Mouse (Mus musculus): ENCODE measurements at regions not wholly inside any gene's neighbourhood (a gene's known extent, or its start where the extent isn't known, plus 50 kb on each side); places are given as distances from the start of the nearest gene placed in this dataset.

- no peak for DNase-seq (ENCODE audit: low spot score in 2 of 2)
Measured at GRCm38 (mm10) chr9:47432715-47433114, 97.3 kb upstream of the Cadm1 start.

DNA sequence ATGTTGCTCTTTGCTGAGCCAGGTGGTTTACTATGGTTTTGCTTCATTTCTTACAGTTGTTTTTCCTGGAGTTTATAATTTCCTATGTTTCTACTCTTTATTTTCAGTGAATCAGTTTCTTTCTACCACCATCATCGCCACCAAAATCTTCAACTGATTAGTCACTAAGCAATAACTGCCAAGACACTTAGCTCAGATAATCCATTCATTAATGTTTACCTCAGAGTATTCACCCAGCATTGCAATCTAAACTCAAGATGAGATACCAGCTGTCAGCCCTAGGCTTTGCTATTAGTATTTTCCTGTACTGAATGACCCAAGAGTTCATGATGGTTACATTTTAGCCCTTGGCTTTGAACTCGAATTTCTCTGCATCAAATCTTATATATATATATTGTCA lies 96.8 kb upstream of the Cadm1 start:
- DNase-seq (ENCODE audit: low spot score in 2 of 2), result no peak

DNA sequence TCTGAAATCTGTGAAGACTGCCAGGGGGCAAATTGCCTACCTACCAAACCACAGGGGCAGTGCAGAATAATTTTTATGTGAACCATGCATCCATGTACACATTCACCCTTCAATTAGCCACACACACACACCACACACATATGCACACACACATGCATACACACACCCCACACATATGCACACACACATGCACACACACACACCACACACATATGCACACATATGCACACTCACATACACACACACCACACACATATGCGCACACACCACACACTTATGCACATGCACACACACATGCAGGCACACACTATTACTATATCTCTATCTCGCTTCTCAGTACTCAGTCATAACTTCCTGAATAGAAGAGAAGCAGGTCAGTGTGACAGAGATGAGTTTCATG lies 95.9 kb upstream of the Cadm1 start:
- no peak for DNase-seq (ENCODE audit: low spot score in 2 of 2)

DNA sequence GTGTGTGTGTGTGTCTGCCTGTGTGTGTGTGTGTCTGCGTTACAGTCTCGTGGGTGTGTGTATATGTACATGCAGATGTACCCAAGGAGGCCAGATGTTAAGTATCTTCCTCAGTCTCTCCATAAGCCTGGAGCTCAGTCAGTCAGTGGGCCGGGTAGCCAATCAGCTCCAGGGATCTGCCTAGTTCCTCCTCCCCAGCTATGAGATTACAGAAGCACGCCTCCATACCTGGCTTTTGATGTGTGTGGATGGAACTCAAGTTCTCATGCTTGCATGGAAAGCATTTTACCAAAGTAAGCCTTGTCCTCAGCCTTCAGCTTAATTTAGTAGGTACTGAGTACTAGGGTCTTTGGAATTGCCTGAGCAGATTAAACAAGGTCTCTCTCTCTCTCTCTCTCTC lies 91.0 kb upstream of the Cadm1 start:
- DNase-seq (ENCODE audit: low spot score in 2 of 2), result no peak

- DNase-seq (ENCODE audit: low spot score in 2 of 2), result no peak
Measured at GRCm38 (mm10) chr9:47439506-47439905, 90.5 kb upstream of the Cadm1 start.

DNA sequence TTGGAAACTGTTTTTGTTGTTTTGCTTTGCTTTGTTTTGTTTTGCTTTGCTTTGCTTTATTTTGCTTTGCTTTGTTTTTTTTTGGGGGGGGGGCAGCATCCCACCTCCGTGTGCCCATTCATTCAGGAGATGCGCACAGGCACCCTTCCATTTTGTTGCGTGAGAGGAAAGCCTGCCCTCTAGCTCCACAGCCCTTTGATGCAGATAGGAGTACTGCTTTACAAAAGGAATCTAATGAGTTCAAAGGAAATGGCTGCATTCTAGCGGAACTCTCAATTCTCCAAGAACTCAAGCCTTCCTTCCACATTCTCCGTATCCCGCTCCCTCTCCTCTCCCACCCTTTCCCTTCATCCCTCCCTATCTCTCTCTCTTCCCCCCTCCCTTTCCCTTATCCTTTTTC lies 89.8 kb upstream of the Cadm1 start:
- DNase-seq (ENCODE audit: low spot score in 2 of 2), result no peak

GRCm38 (mm10) chr9:47441155-47441554 lies 88.8 kb upstream of the Cadm1 start:
- no peak for DNase-seq (ENCODE audit: low spot score in 2 of 2)

DNA sequence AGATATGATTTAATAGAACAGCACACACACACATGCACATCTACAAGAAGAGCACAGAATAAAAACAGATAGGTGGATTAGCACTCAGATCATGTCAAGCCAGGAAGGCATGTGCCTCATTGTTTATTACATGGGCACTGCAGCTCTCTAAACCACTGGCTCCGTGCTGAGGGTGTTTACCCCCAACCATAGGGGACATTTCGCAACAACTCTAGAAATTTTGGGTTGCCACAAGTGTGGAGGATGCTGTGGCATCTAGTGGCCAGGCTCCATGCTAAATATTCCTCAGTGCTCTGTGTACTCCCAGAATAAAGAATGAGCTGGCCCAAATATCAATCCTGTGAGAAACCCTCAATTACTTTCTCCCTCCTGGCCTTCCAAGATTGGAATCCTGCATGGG lies 85.8 kb upstream of the Cadm1 start:
- no peak for DNase-seq (ENCODE audit: low spot score in 2 of 2)

DNA sequence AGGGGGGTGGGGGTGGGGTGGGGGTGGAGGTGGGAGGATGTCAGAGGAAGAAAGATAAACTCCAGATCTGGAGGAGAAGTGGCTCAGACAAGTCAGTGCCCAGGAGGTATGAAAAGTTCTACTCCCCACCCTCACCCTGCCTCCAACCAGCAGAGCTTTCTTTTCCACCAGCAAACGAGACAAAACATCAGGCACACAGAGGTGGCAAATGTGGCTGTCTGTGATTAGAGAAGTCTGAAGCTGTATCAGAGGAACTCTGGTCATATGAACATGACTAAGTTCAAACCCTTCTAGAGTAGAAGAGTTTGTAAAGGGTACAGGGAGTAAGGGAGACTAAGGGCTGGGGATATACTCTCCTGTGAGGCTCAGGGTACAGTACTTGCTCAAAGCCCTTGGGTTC lies 85.2 kb upstream of the Cadm1 start:
- no peak for DNase-seq (ENCODE audit: low spot score in 2 of 2)

DNA sequence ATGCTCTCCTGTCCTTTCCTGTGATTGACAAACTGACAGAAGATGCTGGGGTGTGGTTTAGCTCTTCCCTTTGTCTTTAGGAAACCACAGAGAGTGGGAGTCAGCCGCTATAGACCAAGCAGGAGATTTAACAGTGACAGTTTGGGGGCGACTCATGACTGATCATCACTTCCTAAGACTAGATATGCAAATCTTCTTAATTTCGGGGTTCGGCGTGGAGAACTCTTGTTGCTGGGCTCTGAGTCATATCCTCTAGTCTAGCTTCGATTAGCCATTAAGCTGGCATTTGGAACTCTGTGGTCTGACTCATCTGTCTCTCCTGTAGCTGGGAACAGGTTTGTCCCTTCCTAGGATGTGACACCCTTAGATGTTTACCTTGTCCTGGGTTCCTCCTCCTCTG lies 84.6 kb upstream of the Cadm1 start:
- DNase-seq (ENCODE audit: low spot score in 2 of 2), result no peak

GRCm38 (mm10) chr9:47452752-47453151 lies 77.2 kb upstream of the Cadm1 start:
- no peak for DNase-seq (ENCODE audit: low spot score in 2 of 2)

DNA sequence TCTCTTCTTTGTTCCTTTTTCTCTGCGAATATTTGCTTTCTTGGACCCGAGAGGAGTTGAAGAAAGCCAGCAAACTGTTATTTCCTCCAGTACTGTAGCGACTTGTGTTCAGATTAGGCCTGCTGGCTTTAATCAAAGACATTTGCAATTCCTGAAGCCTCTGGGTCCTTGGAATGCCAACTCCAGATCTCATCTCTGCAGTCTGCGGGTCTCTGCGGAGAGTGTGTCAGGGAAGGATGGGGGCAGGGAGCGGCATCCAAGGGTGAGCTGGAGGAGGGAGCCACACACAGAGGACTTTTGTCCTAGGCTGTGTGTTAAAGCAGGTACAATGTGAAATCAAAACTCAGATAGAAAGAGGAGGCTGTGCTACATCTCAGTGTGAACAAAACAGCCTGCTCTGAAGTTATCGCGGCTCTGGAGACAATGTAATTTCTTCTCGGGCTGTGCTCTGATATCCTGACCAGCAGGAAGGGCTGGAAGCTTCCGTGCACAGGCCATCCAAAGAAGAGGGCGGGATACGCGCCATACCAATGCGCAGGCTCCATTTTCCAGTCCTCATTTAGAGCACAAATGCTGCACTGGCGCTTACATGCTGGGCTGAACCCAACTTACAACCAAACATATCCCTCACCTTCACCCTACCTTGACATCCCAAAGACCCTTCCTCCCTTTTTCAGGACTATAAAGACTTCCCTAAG lies 71.1 kb upstream of the Cadm1 start:
- no peak for DNase-seq (ENCODE audit: low spot score in 2 of 2)

- no peak for DNase-seq (ENCODE audit: low spot score in 2 of 2)
Measured at GRCm38 (mm10) chr9:47459461-47460049, 70.4 kb upstream of the Cadm1 start.

DNA sequence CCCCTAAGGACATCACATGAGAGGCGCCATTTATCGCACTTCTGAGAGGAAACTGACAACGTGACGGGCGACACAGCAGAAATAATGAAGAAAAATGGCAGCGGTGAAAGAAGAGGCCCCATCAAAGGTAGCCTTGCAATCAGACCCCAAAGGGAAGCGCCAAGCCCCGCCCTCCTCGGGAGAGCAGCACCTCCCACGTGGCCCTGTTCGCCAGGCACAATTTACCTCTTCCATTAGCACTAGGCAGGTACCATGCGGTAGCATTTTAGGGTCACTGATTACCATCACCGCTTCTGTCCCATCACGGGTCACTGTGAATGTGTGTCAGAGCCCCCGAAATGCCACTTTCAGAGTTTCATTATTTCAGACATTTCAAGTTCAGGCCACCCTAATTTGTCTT lies 69.7 kb upstream of the Cadm1 start:
- DNase-seq (ENCODE audit: low spot score in 2 of 2), result no peak

- DNase-seq (ENCODE audit: low spot score in 2 of 2), result no peak
Measured at GRCm38 (mm10) chr9:47461915-47462314, 68.1 kb upstream of the Cadm1 start.

DNA sequence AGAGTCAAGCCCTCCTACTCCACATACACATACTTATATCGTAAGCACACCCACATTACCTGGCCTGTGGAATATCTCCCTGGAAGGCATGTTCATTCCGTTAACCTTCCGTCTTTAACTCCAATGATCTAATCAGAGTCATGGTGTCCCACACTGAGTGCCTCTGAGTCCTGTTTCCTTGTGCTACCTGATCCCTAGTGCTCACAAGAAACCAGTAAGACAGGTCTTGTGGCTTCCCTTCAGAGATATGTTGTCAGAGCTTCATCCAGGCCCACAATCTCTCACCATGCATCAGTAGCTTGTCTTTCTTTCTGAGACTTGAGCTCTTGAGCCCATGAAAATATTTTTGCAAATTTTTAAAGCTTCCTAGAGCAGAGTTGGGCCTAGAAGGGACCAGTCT lies 63.2 kb upstream of the Cadm1 start:
- no peak for DNase-seq (ENCODE audit: low spot score in 2 of 2)

GRCm38 (mm10) chr9:47467815-47468214 lies 62.2 kb upstream of the Cadm1 start:
- DNase-seq (ENCODE audit: low spot score in 2 of 2), result no peak

- no peak for DNase-seq (ENCODE audit: low spot score in 2 of 2)
Measured at GRCm38 (mm10) chr9:47469576-47469975, 60.4 kb upstream of the Cadm1 start.

DNA sequence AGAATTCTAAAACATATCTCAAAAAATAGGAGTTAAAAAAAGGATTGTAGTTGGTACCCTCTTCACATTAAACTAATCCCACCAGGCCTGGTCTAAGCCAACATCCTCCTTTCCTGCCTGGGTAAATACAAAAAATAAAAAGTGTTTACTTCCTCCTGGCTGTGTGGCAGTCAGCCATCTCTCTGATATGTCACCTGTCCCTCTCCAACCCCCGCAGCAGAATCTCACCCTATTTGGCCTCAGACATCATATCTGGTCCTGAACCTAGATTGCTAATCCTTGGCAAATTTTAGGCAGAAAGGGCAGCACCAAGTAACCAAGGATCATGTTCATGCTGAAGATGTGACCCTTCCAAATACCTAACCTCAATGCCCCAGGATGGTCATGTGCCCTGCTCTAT lies 59.2 kb upstream of the Cadm1 start:
- no peak for DNase-seq (ENCODE audit: low spot score in 2 of 2)

DNA sequence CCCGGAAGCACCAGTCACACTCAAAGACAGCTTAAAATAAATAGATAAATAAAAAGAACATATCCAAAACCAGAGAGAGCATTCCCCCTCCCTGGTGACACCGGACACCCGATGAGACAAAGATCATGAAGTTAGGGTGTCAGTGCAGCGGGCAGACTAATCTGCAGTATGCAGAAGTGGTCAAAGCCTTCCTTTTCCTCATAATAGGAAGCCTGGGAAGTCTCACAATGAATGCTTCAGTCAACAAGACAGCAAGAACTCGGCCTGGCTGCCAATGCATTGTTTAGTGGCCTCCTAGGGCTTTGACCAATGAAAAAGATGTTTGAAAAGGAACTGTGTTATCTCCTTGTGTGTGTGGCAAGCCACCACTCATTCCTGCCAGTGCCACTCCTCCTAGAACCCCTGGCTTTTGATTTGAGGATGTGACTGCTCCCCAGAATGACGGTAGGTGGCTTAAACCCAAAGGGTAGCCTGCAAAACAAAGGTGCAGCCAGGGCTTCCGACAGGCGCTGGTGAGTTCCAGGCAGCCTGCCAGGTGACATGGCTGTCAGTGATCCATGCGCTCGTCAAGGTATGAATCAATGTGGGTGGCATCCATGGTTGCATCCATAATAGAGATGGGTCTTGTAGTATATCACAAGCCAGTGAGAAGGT lies 58.1 kb upstream of the Cadm1 start:
- no peak for DNase-seq (ENCODE audit: low spot score in 2 of 2)

GRCm38 (mm10) chr9:47473776-47474365 lies 56.1 kb upstream of the Cadm1 start:
- no peak for DNase-seq (ENCODE audit: low spot score in 2 of 2)

- DNase-seq (ENCODE audit: low spot score in 2 of 2), result no peak
Measured at GRCm38 (mm10) chr9:47474776-47475175, 55.2 kb upstream of the Cadm1 start.

DNA sequence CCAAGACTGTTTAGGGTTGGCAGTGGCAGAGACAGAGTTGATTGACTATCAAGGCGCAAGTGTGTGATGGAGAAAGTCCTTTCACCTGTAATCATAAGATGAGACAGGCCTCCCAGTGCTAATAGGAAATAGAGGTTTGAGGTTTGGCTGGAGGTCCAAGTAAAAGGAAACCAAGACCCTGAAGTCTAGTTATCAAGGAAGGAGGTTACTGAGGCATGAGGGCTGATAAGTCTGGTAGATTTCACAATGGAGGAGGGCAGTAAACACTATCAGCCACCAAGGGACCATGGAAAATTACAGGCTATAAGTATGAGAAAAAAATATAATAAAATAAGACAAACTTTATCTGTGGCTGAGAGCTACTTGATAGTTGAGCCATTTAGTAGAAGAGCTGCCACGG lies 52.1 kb upstream of the Cadm1 start:
- DNase-seq (ENCODE audit: low spot score in 2 of 2), result no peak

Data from adrenal gland, postnatal 4 days (tissue).